Mouse (Mus musculus) heart, embryonic 12.5 days (tissue): ENCODE data around the gene Inpp5k. TPM values are rescaled to one million over a fixed set of nuclear protein-coding genes. Genes with fewer than 3 reads are reported as not detected.
"Not testable (repeated sequence)": the region's sequence is repeated elsewhere in the genome, so short reads cannot be mapped to it uniquely, and the experiment has no call there.

ENCODE experiments used
- ATAC-seq: fragments of 200-750 bp; cut with Nextera tagmentation; 2 replicates; pipeline ENCODE4 v1.8.0; 2017; ENCODE audit warnings: moderate TSS enrichment, moderate library complexity; ENCODE audit not compliant: insufficient number of reproducible peaks, low FRiP score
- H3K27ac ChIP-seq: fragments of 300-500 bp; sonication (generic); 2 replicates; pipeline ENCODE4 v1.5.1; 2016; ENCODE audit warnings: mild to moderate bottlenecking, moderate library complexity; ENCODE audit not compliant: poor library complexity, severe bottlenecking
- H3K27me3 ChIP-seq: fragments of 300-500 bp; sonication (generic); replicated peaks from 2 replicates; pipeline ENCODE4 v1.6.1; 2016; ENCODE audit warnings: mild to moderate bottlenecking, moderate library complexity
- H3K36me3 ChIP-seq: fragments of 300-500 bp; sonication (generic); 2 replicates; pipeline ENCODE4 v1.6.1; 2016; ENCODE audit warnings: mild to moderate bottlenecking, moderate library complexity
- H3K4me1 ChIP-seq: fragments of 300-500 bp; sonication (generic); replicated peaks from 2 replicates; pipeline ENCODE4 v1.6.1; 2016; ENCODE audit warnings: mild to moderate bottlenecking
- H3K4me2 ChIP-seq: fragments of 300-500 bp; sonication (generic); 2 replicates; pipeline ENCODE4 v1.6.1; 2016; ENCODE audit warnings: mild to moderate bottlenecking, moderate library complexity
- H3K4me3 ChIP-seq: fragments of 300-500 bp; sonication (generic); 2 replicates; pipeline ENCODE4 v1.5.1; 2016; ENCODE audit warnings: mild to moderate bottlenecking
- H3K9ac ChIP-seq: fragments of 300-500 bp; sonication (generic); 2 replicates; pipeline ENCODE4 v1.6.1; 2016; ENCODE audit warnings: mild to moderate bottlenecking, moderate library complexity
- H3K9me3 ChIP-seq: fragments of 300-500 bp; sonication (generic); replicated peaks from 2 replicates; pipeline ENCODE4 v1.6.1; 2016; ENCODE audit warnings: mild to moderate bottlenecking, moderate library complexity
- WGBS: fragments of 180-500 bp; shearing (Covaris S2); methylation state at CpG from one replicate; pipeline ENCODE4 v1.1.7; 2016; 5-methylcytosine and 5-hydroxymethylcytosine counted together
- polyA plus RNA-seq: library from polyadenylated mRNA; unstranded; fragments of >200 nt; fragmentation: Nextera tagmentation; extraction: Ambion mirVana; gene quantifications from 2 replicates; pipeline ENCODE4 v1.2.1, GENCODE M21; 2016

The Inpp5k gene
- polyA plus RNA-seq, 1 experiment from 2014 or later: 17.3 TPM

GRCm38 (mm10) chr11:75595816-75596215 lies 35.0 kb upstream of the Inpp5k start:
- no peaks in the 10 kb centered on the region for H3K27me3 ChIP-seq
- H3K9me3 ChIP-seq: no peaks in the 10 kb centered on the region
- no peak for ATAC-seq
- no peak overlapping the region for H3K9ac ChIP-seq
- H3K4me3 ChIP-seq: no peak overlapping the region
- WGBS: 82% methylated on average over 7 of the region's 7 CpGs
- H3K27ac ChIP-seq: no peak overlapping the region
- peaks cover 82% of the 10 kb centered on the region for H3K36me3 ChIP-seq
- H3K4me2 ChIP-seq: no peak overlapping the region
- peaks cover 25% of the 10 kb centered on the region for H3K4me1 ChIP-seq

- Histone ChIP-seq H3K27me3 (no peaks in the 10 kb centered on the region), H3K36me3 (peaks cover 85% of the 10 kb centered on the region), H3K9ac (no peak overlapping the region), H3K4me2 (no peak overlapping the region), H3K4me1 (peaks cover 25% of the 10 kb centered on the region), H3K4me3 (no peak overlapping the region), H3K27ac (no peak overlapping the region), H3K9me3 (no peaks in the 10 kb centered on the region)
- WGBS: 51% methylated on average over 3 of the region's 3 CpGs
- ATAC-seq: no peak
Observed at GRCm38 (mm10) chr11:75596726-75597255, 34.0 kb upstream of the Inpp5k start.

GRCm38 (mm10) chr11:75598004-75598403 lies 32.8 kb upstream of the Inpp5k start:
- Histone ChIP-seq H3K27ac (no peak overlapping the region), H3K9me3 (no peaks in the 10 kb centered on the region), H3K4me1 (peaks cover 21% of the 10 kb centered on the region), H3K36me3 (peaks cover 85% of the 10 kb centered on the region), H3K4me3 (no peak overlapping the region), H3K4me2 (no peak overlapping the region), H3K27me3 (no peaks in the 10 kb centered on the region), H3K9ac (no peak overlapping the region)
- 97% methylated on average over 6 of the region's 6 CpGs for WGBS
- ATAC-seq: no peak

- H3K4me2 ChIP-seq, H3K27me3 ChIP-seq, H3K27ac ChIP-seq, H3K4me3 ChIP-seq, H3K9me3 ChIP-seq, H3K9ac ChIP-seq, ATAC-seq: not testable (repeated sequence)
- peaks cover 81% of the 10 kb centered on the region for H3K36me3 ChIP-seq
- H3K4me1 ChIP-seq: peaks cover 21% of the 10 kb centered on the region
- WGBS: 94% methylated on average over 17 of the region's 17 CpGs
Observed at GRCm38 (mm10) chr11:75599802-75600201, 31.0 kb upstream of the Inpp5k start.

- Histone ChIP-seq H3K4me3 (no peak overlapping the region), H3K27ac (no peak overlapping the region), H3K4me1 (no peaks in the 10 kb centered on the region), H3K4me2 (no peak overlapping the region), H3K9ac (no peak overlapping the region), H3K9me3 (no peaks in the 10 kb centered on the region), H3K27me3 (no peaks in the 10 kb centered on the region), H3K36me3 (peaks cover 84% of the 10 kb centered on the region)
- WGBS: 82% methylated on average over 5 of the region's 5 CpGs
- ATAC-seq: no peak
Observed at GRCm38 (mm10) chr11:75604826-75605225, 26.0 kb upstream of the Inpp5k start.

- H3K9ac ChIP-seq: no peak overlapping the region
- H3K27ac ChIP-seq: no peak overlapping the region
- H3K9me3 ChIP-seq: no peaks in the 10 kb centered on the region
- H3K4me3 ChIP-seq: no peak overlapping the region
- H3K4me1 ChIP-seq: no peaks in the 10 kb centered on the region
- 45% methylated on average over 1 of the region's 1 CpGs for WGBS
- no peak for ATAC-seq
- no peak overlapping the region for H3K4me2 ChIP-seq
- no peaks in the 10 kb centered on the region for H3K27me3 ChIP-seq
- H3K36me3 ChIP-seq: peaks cover 84% of the 10 kb centered on the region
Observed at GRCm38 (mm10) chr11:75605318-75605717, 25.5 kb upstream of the Inpp5k start.

- no peak overlapping the region for H3K4me3 ChIP-seq
- H3K27me3 ChIP-seq: no peaks in the 10 kb centered on the region
- H3K4me1 ChIP-seq: no peaks in the 10 kb centered on the region
- no peak overlapping the region for H3K27ac ChIP-seq
- H3K9ac ChIP-seq: no peak overlapping the region
- 88% methylated on average over 5 of the region's 5 CpGs for WGBS
- H3K4me2 ChIP-seq: no peak overlapping the region
- no peaks in the 10 kb centered on the region for H3K9me3 ChIP-seq
- H3K36me3 ChIP-seq: peaks cover 78% of the 10 kb centered on the region
- no peak for ATAC-seq
Observed at GRCm38 (mm10) chr11:75608776-75609175, 22.0 kb upstream of the Inpp5k start.

- no peaks in the 10 kb centered on the region for H3K4me1 ChIP-seq
- no peaks in the 10 kb centered on the region for H3K27me3 ChIP-seq
- peaks cover 74% of the 10 kb centered on the region for H3K36me3 ChIP-seq
- H3K9me3 ChIP-seq: no peaks in the 10 kb centered on the region
- no peak overlapping the region for H3K27ac ChIP-seq
- no peak overlapping the region for H3K4me3 ChIP-seq
- ATAC-seq: no peak
- no peak overlapping the region for H3K4me2 ChIP-seq
- WGBS: 77% methylated on average over 2 of the region's 2 CpGs
- no peak overlapping the region for H3K9ac ChIP-seq
Observed at GRCm38 (mm10) chr11:75610021-75610420, 20.8 kb upstream of the Inpp5k start.

- Histone ChIP-seq H3K27ac (no peak overlapping the region), H3K4me1 (no peaks in the 10 kb centered on the region), H3K36me3 (peaks cover 76% of the 10 kb centered on the region), H3K27me3 (no peaks in the 10 kb centered on the region), H3K4me2 (no peak overlapping the region), H3K4me3 (no peak overlapping the region), H3K9ac (no peak overlapping the region), H3K9me3 (no peaks in the 10 kb centered on the region)
- WGBS: 100% methylated on average over 1 of the region's 1 CpGs
- ATAC-seq: no peak
Observed at GRCm38 (mm10) chr11:75614769-75615168, 16.0 kb upstream of the Inpp5k start.

- WGBS: 89% methylated on average over 2 of the region's 2 CpGs
- H3K27ac ChIP-seq: no peak overlapping the region
- H3K27me3 ChIP-seq: no peaks in the 10 kb centered on the region
- ATAC-seq: no peak
- H3K9ac ChIP-seq: no peak overlapping the region
- no peak overlapping the region for H3K4me2 ChIP-seq
- no peaks in the 10 kb centered on the region for H3K9me3 ChIP-seq
- H3K36me3 ChIP-seq: peaks cover 76% of the 10 kb centered on the region
- H3K4me3 ChIP-seq: no peak overlapping the region
- H3K4me1 ChIP-seq: no peaks in the 10 kb centered on the region
Observed at GRCm38 (mm10) chr11:75615556-75615955, 15.2 kb upstream of the Inpp5k start.

GRCm38 (mm10) chr11:75619133-75619532 lies 11.7 kb upstream of the Inpp5k start:
- Histone ChIP-seq H3K27me3 (no peaks in the 10 kb centered on the region), H3K36me3 (peaks cover 75% of the 10 kb centered on the region), H3K4me3 (no peak overlapping the region), H3K27ac (no peak overlapping the region), H3K9me3 (no peaks in the 10 kb centered on the region), H3K4me1 (peaks cover 23% of the 10 kb centered on the region), H3K4me2 (no peak overlapping the region), H3K9ac (no peak overlapping the region)
- WGBS: 80% methylated on average over 5 of the region's 5 CpGs
- no peak for ATAC-seq

- H3K4me2 ChIP-seq: no peak overlapping the region
- no peak overlapping the region for H3K4me3 ChIP-seq
- no peak for ATAC-seq
- WGBS: 86% methylated on average over 12 of the region's 12 CpGs
- peaks cover 67% of the 10 kb centered on the region for H3K36me3 ChIP-seq
- H3K4me1 ChIP-seq: peaks cover 28% of the 10 kb centered on the region
- no peaks in the 10 kb centered on the region for H3K9me3 ChIP-seq
- no peak overlapping the region for H3K27ac ChIP-seq
- H3K9ac ChIP-seq: no peak overlapping the region
- H3K27me3 ChIP-seq: no peaks in the 10 kb centered on the region
Observed at GRCm38 (mm10) chr11:75620136-75620780, 10.5 kb upstream of the Inpp5k start.
